Mouse (Mus musculus) stomach, postnatal 0 days (tissue): Measurements from ENCODE around the gene Stat1.

Source experiments
- CTCF ChIP-seq: IDR thresholded peaks from 2 replicates; pipeline ENCODE4 v1.5.1; 2016; ENCODE audit warnings: antibody characterized with exemption, low read depth, mild to moderate bottlenecking, moderate library complexity
- EP300 ChIP-seq: optimal IDR thresholded peaks from 2 replicates; pipeline ENCODE3; 2016; ENCODE audit warnings: antibody characterized with exemption

GRCm38 (mm10) chr1:52152936-52153335 lies 33.7 kb downstream of the Stat1 start:
- no peak for TF ChIP-seq CTCF
- TF ChIP-seq EP300: no peak
